Mouse (Mus musculus) ovary, adult 10 weeks (tissue): ENCODE measurements around the gene Znrf3. TPM values are rescaled to one million over a fixed set of nuclear protein-coding genes. Genes with fewer than 3 reads are reported as not detected.

Experiments used
- polyA plus RNA-seq: library from polyadenylated mRNA; stranded (reverse); fragments of 350-450 nt; fragmentation: Illumina TruSeq; extraction: RNeasy Lipid Tissue Mini Kit (QIAGEN cat#74804); gene quantifications from one replicate; pipeline ENCODE4 v1.2.3, GENCODE M21; 2014

The Znrf3 gene
- polyA plus RNA-seq, result 15.9 TPM

DNA sequence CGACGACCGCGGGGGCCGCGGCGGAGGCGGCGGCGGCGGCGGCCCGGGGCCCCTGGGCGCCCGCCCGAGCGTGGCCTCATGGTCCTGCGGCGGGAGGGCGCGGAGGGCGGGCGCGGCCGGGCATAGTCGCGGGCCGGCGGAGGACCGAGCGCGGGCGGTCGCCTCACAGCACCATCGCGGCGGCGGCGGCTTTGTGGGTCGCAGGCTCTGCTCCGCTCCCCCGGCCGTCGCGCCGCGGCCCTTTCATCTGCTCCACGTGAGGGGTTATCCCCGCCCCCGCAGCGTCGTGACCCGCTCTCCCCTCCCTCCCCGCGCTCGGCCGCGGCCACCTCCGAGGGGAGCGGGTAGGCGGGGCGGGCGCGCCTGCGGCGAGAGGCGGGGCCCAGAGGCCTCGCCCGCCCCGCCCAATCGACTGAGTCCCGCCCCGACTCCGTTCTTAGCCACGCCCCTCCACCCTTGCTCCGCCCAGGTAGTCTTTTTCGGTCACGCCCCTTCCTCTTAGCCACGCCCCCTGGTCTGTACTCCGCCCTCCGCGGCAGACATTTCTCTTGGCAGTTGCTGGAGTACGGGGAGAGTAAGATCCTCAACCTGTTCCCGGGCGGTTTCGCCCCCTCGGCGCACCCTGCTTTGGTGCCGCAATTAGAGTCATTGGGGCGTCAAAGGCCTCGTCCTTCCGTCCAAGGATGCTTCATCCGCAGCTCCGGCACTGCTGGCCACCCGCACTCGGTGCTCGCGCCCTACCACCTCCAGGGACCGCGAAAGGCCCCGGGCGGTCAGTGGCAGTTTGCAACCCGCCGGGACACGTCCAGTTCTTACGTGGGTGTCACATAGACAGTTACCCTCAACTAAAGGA lies at the start of gene Znrf3:
TSS of gene Znrf3 (minus strand) at position 249 of the 853 bp plus-strand sequence.

DNA sequence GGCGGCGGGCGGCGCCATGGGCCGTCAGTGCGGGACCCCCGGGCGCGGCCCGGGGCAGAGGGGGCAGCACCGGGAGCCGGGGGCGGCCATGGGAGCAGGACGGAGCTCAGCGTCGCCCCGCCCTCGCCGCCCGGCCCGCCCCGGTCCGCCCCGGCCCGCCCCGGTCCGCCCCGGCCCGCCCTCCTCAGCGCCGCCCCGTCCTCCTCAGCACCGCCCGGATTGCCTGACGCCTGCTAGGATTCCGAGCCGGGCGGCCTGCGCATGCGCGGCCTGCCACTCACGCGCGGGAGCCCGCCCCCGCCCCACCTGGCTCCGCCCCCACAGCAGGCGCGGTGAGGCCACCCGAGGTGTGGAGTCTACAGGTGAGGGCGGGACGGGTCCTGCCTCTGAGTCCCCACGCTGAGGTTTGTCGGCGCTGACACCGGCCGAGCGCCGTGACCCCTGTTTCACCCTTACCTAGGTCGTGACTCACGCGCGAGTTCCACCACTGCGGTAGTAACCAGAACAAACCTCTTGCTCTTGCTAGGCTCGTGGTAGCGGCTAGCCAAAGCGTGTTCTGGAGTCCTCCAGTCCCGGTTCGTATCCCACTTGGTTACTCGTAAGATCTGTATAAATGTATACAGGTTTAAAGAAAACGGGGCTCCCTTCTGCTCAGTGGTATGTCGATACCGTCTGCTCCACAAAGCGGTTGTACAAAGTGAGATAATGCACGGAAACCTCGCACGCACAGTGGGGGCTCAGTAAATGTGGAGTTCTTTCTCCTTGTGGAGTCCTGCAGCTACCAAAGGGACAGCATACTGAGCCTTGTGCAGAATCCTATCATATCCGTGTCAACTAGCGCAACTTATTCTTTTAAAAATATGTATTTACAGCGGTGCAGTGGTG lies 182.9 kb downstream of the Znrf3 start, which contains the start of gene Kremen1:
TSS of gene Kremen1 (minus strand) at position 51 of the 885 bp plus-strand sequence.

Other genes with a start within 250 kb of the Znrf3 start
- 4.2 TPM for gene Kremen1, start 183.3 kb downstream of the Znrf3 start, polyA plus RNA-seq
- gene Xbp1, start 75.8 kb upstream of the Znrf3 start, polyA plus RNA-seq, result 139 TPM
- gene Ccdc117, start 97.3 kb upstream of the Znrf3 start, polyA plus RNA-seq, result 93.5 TPM
- not detected for gene Ankrd36, start 124.8 kb upstream of the Znrf3 start, polyA plus RNA-seq